Mouse (Mus musculus): Measurements from ENCODE around the gene Dgcr6.

The Dgcr6 gene

DNA sequence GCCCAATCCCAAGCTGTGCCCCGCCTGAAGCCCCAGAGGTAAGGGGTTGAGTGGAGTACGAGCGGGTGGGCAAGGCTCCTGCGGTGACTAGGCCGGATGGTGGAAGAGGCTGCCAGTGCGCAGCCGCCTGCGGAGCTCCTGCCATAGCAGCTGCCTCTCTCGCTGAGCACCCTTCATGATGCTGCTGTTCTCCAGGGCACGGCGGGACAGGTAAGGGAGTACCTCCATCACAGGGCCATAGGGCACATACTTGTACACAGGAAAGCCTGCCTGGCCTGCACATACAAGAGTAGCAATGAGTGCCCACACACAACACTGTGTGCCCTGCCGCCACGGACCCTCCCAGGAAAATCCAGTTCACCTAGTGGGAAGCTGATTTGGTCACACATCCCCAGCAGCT, 19.4 kb downstream of the Dgcr6 start:
- DNase-seq = no peak

DNA sequence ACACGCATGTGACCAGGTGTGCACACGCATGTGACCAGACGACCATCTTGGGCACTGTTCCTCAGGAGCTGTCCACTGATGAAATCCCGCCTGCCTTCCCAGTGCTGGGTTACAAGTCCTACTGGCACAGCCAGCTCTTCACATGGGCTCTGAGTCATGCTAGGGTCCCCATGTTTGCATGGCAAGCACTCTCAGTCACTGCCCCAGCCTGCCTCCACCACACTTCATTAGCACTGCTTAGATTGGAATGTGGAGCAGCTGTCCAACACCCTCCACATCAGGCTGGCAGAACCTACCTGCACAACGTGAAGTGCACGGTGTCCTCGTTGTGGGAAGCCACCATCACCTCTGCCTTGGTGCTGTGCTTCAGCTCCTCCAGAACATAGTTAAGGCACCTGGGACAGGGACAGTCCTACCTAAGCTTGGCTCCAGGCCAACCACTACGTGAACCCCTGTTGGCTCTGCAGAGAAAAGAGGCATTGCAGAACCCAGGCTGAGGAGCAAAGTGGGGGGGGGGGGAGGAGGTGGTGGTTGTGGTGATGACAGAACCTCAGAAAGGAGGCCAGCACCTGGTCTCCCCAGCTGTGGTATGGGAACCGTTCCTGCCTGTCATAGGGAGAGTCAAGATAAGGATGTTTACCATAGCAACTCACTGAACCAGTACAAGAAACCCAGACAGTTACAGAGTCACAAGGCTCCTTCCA, 20.8 kb downstream of the Dgcr6 start:
- DNase-seq = no peak

DNA sequence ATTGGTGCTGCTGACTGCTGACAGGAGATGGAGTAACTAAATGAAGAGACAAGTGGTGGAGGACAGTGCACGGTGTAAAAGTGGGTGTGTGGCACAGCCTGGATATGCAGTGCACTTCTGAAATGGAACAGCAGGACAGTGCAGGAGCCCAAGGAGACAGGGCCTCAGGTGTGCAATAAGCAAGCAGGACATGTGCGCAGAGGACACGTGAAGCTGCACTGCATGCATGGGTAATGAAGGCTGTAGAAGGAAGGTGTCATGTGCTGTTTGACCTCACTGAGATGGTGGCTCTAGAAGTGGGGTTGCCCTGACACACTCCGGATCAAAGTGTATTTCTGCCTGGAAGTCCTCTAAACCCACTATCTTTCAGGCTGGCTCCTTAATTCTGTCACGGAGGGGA, 22.0 kb downstream of the Dgcr6 start:
- DNase-seq = no peak

DNA sequence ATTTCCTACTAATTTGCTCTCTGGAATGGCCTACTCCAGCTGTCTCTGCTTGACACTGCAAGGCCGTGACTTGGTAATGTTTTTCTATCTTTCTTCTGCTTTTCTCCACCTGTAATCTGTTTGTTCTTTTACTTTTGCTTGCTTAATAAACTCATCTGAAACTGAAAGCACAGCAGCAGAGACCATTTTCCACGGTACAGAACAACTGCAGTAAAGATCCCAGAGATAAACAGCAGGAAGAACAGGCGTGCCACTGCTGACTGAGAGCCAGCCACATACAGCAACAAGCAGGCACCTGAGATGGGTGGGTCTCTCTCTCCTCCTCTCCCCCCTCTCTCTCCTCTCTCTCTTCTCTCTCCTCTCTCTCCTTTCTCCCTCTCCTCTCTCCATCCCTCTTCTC, 22.5 kb downstream of the Dgcr6 start:
- DNase-seq = no peak

DNA sequence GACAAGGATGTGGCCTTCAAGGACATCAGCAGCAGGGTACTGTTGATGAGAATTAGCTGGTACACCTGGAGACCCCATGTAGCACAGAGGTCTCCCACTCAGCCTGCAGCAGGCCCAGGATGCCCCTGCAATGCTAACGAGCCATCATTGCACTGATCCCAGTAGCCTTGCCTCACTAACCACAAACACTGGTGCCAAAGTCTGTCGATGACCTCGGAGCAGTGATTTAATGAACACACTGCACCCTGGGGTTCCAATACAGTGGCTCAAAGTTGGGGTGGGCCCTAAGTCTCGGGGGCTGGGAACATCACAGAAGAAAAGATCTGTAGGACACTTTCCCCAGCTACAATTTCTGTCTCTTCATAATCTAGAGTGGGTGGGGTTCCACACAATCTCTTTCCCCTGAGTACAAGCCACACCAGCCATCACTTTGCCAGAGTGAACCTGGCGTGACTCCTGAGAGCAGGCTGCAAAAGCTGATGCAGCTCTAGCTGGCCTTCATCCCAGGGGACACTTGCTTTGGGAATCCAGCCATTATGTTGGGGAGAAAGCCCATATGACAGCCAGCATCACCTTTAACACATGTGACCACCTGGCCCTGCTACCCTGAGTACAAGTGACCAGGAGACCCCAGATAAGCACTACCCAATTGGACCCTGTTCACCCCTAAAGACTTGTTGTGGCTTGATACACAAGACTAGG, 25.8 kb downstream of the Dgcr6 start:
- DNase-seq = no peak

DNA sequence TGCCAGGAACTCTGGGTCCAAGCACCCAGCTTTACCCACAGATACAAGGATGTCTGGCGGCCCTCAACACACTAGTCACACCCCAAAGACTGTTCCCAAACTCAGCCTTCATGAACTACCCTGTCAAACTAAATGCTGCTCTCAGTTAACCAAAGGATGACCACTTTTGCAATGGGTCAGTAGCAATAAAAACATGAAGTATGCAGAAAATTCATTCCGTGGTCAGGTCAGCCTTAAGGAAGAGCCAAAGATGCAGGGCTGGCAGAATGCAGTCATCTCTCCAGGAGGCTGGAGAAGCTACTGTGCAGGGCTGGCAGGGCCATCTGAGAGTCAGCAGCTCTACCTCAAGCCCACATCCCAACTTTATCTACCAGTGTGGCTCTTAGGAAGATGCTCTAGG, 26.6 kb downstream of the Dgcr6 start:
- DNase-seq = no peak

DNA sequence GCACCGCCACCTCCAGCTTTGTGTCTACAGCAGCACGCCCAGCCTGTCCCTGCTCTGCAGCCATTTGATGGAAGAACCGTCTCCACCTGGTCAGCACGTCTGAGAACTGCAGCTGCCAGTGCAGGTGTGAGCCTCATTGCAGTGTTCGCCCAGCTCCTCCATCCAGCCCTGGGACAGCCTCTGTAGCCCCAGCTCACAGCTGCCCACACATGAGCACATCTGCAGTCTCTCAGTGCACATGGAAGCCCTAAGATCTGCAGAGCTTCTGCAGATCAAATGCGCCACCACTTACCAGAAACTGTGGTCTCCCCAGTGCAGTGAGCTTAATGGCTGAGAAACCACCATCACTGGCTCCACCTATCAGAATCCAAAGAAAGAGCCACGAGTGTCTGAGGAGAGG, 27.5 kb downstream of the Dgcr6 start:
- DNase-seq = no peak

DNA sequence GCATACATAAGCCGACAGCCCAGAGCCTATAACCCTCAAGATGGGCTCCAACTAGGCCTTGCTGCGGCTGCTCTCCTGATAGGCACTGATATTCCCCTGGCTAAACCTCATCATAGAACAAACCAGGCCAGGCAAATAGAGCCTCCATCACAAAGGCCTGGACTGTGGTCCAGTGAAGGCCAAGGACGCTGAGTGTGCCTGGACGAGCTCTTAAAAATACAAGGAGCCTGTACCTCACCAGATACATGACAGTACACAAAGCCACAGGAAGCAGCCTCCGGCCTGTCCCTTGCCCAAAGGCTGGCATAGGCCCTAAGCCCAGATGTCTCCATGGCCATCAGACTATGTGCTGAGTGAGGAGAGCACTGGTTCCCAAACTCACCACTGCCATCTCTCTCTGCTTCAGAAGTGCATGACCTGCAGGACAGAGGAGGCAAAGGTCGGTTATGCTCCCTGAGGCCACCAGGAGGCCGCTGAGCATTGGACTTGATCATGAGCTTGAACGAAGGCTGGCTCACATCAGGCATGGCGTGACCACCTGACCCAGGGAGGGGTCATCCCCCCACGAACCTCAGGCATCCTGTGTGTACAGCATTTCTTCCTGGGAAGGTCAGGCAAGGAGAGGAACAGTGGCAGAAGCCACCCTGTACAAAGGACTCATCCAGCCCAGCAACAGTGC, 28.6 kb downstream of the Dgcr6 start:
- DNase-seq = no peak

DNA sequence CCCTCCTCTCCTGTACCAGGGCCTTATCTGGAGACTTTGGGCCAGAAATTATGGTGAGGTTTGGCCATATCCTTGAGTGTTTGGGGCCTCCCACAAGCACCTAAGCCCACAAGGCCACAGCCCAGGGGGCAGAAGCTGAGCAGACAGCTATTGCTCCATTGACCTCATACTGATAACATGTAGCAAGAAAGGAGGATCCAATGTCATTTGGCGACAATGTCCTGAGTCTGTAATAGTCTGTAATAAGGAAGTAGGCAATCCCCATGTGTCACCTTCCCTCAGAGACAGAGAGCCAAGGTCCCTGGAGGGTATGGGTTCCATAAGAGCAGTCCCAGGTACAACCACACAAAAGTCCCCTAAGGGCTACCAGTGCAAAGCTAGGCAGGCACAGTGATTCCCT, 29.6 kb downstream of the Dgcr6 start:
- DNase-seq = no peak

DNA sequence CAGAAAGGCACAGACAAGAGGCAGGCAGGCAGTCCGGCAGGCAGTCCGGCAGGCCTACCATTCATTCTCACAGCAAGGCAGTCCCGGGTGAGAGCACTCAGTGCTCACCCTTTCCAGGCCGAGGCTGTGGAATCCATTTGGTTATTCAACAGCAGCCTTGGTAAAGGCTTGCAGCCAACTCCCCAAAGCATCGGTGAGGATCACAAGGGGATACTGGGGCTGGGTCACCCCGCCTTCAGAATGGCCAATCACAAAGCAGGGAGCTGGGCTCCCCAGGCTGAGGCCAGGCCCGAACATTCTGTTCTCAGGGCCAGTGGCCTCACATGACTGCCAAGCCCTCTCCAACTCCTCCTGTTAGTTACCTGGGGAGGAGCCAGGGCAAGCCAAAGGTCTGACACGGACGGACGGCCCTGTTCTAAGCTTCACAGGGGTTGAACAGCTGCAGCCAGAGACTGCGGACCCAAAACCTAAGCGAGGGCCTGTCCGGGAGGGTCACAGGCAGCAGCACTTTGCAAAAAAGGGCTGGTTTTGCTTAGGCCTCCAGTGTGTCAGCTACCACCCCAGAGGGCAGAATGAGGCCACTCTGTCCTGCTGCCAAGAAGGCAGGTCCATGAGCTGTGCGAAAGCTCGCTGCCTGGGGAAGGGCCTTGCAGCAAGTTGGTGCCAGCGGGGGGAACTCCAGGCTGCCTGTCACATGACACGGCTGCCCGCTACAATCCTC, 30.7 kb downstream of the Dgcr6 start:
- no peak for DNase-seq

DNA sequence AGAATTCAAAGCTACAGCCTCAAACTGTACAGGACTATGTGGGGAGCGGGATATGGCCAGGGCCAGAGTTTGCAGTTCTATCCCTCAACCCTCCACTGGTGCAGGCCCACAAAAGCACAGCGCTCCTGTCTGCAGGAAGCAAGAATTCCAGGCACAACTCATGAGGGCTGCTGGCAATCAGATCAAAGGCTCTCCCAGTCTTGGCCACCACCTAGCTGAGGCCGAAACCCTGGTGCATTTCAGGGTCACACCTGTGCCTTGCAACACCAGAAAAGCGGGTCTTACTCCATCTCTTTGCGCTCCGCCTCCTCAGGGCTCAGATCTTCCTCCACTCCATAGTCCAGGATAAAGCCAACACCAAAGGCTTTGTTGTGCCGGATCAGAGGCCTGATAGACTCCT, 31.6 kb downstream of the Dgcr6 start:
- no peak for DNase-seq

DNA sequence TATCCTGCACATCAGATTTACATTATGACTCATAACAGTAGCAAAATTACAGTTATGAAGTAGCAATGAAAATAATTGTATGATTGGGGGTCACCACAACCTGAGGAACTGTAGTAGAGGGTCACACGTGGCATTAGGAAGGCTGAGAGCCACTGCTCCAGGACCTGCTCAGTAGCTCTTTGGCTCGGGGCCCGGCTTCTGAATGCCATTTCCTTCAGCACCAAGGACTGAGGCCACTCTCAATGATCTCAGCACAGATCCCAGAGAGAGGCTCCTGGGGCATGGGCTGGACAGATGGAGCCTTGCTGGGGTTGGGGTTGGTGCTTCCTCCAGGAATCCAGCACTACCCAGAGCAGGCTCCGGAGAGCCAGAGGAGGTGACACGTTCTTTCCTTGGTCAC, 34.4 kb downstream of the Dgcr6 start:
- DNase-seq = no peak

DNA sequence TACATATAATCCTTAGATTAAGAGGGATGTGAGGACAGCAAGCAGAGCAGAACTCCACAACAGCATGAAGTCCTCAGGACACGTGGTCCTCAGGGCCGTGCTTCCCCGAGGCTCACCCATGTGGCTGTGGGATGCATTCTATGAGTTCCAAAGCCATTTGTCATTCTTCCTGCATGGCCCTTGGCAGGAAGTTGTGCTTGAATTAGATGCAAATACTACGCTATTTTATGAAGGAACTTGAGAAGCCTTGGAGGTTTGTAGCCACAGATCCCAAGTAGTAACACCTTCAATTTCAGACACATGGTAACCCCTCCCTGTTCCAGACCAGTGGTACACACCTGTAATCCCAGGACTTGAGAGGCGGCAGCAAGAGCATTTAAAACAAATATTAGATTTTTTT, 43.7 kb downstream of the Dgcr6 start:
- no peak for DNase-seq

DNA sequence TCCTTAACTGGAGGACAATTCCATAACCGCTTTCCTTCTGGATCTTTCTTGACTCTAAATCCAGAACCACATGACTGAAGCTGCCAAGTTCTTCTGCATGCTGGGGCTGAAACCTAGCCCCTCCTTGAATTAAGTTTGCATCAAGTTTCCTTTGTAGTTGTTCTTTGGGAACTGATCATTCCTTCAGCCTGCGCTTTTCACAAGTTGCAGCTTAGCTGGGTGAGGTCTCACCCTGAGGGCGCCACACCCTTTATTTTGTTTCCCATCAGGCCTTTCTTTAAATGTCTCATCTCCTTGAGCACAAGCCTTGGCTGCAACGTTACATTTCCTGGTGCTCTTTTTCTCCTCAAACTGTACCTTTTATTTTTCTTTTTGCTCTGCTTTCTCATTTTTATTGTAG, 50.2 kb downstream of the Dgcr6 start:
- DNase-seq = no peak

DNA sequence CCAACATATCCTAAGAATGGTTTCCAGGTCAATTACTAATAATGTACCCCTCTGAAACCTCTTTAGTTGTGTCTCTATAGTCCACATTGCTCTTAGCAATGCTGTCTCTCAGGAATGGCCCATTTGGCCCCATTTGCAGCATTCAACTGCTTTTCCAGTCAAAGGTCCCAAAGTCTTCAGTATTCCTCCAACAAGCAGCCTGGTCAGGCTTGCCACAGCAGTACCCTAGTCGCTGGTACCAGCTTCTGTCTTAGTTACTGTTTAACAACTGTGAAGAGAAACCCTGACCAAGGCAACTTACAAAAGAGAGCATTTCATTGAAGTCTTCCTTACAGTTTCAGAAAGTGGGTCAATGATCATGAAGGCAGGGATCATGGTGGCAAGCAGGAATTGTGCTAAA, 50.7 kb downstream of the Dgcr6 start:
- DNase-seq = no peak

DNA sequence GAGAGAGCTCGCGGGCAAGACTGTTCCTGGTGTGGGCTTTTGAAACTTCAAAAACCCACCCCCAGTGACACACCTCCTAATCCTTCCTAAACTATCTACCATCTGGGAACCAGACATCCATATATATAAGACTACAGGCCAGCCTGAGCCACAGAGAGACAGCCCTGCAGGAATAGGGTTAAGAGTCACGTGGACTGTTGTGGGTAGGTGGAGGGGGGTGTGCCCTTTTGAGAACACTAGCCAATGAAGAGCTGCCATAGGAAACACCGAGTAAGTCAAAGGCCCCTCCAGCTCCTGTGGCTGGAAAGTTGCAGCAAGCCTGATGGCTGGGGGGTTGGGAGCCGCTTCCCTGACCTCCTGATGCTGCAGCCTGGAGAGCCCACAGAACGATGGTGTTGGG, 51.1 kb downstream of the Dgcr6 start:
- DNase-seq = peak; percentile 22

DNA sequence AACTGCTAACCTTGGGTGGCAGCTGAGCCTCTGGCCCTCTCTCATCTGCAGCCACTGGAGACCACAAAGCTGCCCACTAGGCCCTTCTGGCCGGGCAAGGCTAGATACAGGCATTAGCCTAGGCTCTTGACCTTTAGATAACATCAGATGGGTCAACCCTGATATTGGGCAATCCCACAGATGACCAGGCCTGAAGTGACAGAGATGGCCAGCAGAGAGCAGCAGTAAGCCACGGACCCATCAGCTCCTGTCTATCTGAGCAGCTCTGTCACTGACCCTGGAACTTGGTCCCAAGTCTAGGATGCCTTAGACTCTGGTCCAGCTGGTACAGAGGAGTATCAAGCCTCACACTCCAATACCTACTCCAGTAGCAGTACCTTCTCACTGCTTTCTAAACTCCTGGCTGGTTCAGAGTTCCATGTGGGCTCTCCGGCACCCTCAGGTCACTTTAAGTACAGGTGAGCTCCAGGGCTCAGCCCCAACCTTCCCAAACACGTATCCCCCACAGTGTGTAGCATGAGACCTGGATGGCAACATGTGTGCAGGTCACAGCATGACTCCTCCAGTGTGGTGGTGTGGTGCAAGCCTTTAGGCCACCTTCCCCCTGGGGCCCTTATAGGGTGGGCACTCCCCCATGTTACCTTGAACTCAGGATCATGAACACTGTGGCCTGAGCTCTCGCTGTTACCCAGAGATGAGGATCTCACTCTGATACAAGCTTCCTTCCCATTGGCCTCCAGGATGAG, 55.7 kb downstream of the Dgcr6 start:
- DNase-seq = peak; percentile 70

DNA sequence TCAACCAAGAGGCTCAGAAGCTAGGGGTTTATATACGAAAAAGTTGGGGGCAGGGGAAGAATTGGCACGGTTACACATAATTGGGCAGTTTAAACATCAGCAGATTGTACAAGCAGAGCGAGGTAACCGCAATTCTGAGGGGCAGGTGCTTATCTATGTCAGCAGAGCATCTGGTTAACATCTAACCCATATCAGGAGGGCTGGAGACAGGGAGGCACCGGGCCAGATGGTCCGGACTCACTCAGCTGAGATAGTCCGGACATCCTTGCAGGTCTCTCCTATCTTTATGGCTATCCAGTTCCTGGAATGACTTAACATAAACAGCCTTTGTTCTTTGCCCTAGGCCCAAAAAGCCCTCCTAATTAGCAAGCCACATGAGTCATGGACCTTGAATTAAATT, 58.4 kb downstream of the Dgcr6 start:
- no peak for DNase-seq

DNA sequence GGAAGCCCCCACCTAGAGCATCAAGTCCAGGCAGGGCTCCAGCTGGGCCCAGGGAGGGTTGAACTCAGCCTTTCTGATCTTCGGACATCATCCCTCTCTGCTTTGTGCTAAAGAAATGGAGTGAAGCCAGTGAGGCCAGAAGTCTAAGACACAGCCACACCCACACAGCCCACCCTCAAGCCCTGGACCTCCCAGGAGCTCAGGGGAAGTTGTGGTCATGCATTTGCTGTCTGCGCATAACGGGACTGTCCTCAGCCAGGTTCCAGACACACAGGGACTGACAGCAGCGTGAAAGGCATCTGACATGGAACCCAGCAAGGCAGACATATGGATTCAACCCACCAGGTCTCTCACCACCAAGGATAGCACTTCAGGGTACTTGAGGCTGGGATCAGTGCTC, 63.8 kb downstream of the Dgcr6 start:
- DNase-seq = no peak

DNA sequence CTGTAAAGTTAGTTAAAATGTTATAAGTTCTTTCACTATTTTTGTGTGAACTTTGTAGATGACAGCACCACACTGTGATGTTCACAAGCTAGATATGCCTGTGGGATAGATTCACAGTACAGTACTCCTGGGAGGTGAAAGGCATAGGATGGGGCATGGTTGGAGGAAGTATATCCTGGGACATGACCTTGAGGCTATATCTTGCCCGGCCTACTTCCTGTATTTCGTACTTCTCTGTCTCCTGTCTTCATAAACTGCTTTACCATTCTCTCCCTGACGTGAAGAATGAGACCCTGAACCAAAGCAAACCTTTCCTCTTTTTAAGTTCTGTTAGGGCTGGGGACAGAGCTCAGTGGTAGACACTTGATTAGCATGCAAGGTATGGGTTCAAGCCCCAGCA, 65.6 kb downstream of the Dgcr6 start:
- DNase-seq = no peak

DNA sequence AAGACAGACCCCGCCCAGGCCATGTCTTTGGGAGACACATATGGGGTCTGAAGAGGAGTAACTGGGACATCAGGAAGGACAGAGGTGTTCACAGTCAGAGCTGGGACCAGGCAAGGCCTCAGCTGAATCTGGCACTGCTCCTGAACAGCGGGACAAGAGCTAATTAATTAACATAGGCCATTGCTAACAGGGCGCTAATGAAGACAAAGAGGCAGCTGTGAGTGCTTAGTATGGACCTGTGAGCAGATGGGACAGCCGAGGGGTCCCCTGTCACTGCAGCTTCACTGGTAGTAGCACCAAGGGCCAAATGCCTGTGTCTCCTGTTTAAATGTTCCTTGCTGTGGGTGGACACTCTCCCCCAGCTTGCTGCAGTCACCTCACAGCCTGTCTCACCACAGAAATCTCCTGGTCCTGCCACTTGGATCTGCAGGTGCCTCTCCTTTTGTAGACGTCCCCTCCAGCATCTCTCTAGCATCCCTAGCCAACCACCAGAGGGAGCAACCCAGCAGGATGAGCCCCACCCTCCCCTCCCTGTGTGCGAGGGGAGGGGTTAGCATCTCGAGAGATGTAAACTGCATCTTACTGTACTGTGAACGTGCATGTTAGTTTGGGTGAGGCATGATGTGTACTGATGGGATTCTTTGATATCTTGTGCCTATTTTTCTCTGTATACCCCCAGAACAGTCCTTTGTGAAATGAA, 66.5 kb downstream of the Dgcr6 start:
- DNase-seq = peak; percentile 73

All from embryo, embryonic 11 days (tissue).